Comparison of ENCODE assay signal across 30 mouse cellular contexts in genomic region chr9:46378339-46378738, GRCm38 (mm10). TPM values are rescaled to one million over a fixed set of nuclear protein-coding genes. Genes with fewer than 3 reads are reported as not detected.
DNase-seq lines count a peak whose midpoint lies in the region; ATAC-seq and TF ChIP-seq lines count a peak whose summit lies in the region.
"Had no signal": no experiment of that assay in that cellular context is flagged by ENCODE, and none has a peak within 500 bp of the region (broad histone marks: within the 10 kb centered on the region; RNA-seq: fewer than 3 reads in every experiment).

No protein-coding gene starts in this region.

- H3K9ac ChIP-seq in hindbrain, postnatal 0 days (replicated peaks; ENCODE audit: low read length), result no peak overlapping the region
- H3K9ac ChIP-seq in hindbrain, embryonic 16.5 days (ENCODE audit: low read depth, low read length), result no peak overlapping the region
- H3K9ac ChIP-seq in lung, embryonic 14.5 days, result no peak overlapping the region
- H3K9ac ChIP-seq: heart, embryonic 12.5 days; hindbrain, embryonic 15.5 days; lung, embryonic 15.5 days had no signal

- H3K4me3 ChIP-seq in hindbrain, postnatal 0 days (ENCODE audit: low read length), result no peak overlapping the region
- H3K4me3 ChIP-seq in hindbrain, embryonic 16.5 days (ENCODE audit: low read length), result no peak overlapping the region
- H3K4me3 ChIP-seq in lung, embryonic 14.5 days (ENCODE audit: low read depth, low read length), result no peak overlapping the region
- no peak overlapping the region for H3K4me3 ChIP-seq in lung, adult 2 months (replicated peaks; ENCODE audit: extremely low read depth, low read depth, low read length)
- H3K4me3 ChIP-seq: heart, embryonic 12.5 days; hindbrain, embryonic 15.5 days; lung, embryonic 15.5 days; midbrain, embryonic 10.5 days had no signal

- WGBS in hindbrain, postnatal 0 days, result 89% methylated on average over 3 of the region's 3 CpGs
- 87% methylated on average over 3 of the region's 3 CpGs for WGBS in hindbrain, embryonic 16.5 days
- WGBS in lung, embryonic 14.5 days, result 78% methylated on average over 3 of the region's 3 CpGs
- 76% methylated on average over 3 of the region's 3 CpGs for WGBS in lung, adult 2 months

- TF ChIP-seq POLR2A in lung, adult 2 months (IDR thresholded peaks at IDR 0.05; ENCODE audit: borderline replicate concordance, extremely low read depth, low read depth, low read length), result no peak

- no peaks in the 10 kb centered on the region for H3K27me3 ChIP-seq in hindbrain, postnatal 0 days (ENCODE audit: insufficient read depth, low read length)
- no peaks in the 10 kb centered on the region for H3K27me3 ChIP-seq in hindbrain, embryonic 16.5 days (replicated peaks; ENCODE audit: control insufficient read depth, insufficient read depth, low read length)
- H3K27me3 ChIP-seq in lung, embryonic 14.5 days (ENCODE audit: insufficient read depth, low read length), result no peaks in the 10 kb centered on the region
- H3K27me3 ChIP-seq: hindbrain, embryonic 15.5 days; lung, embryonic 15.5 days had no signal

- no peak for ATAC-seq in hindbrain, postnatal 0 days
- no peak for ATAC-seq in hindbrain, embryonic 16.5 days
- ATAC-seq in lung, embryonic 14.5 days (ENCODE audit: insufficient read depth), result no peak
- ATAC-seq: forebrain, embryonic 16.5 days had no signal

- H3K9me3 ChIP-seq in hindbrain, postnatal 0 days (ENCODE audit: low read length), result no peaks in the 10 kb centered on the region
- H3K9me3 ChIP-seq in hindbrain, embryonic 16.5 days (ENCODE audit: control insufficient read depth, low read length), result no peaks in the 10 kb centered on the region
- no peaks in the 10 kb centered on the region for H3K9me3 ChIP-seq in lung, embryonic 14.5 days (ENCODE audit: low read depth, low read length)
- H3K9me3 ChIP-seq: hindbrain, embryonic 15.5 days; lung, embryonic 15.5 days; midbrain, embryonic 10.5 days had no signal

- H3K27ac ChIP-seq in hindbrain, postnatal 0 days, result no peak overlapping the region
- no peak overlapping the region for H3K27ac ChIP-seq in hindbrain, embryonic 16.5 days (ENCODE audit: low read depth, low read length)
- no peak overlapping the region for H3K27ac ChIP-seq in lung, embryonic 14.5 days (ENCODE audit: low read depth)
- H3K27ac ChIP-seq: hindbrain, embryonic 15.5 days; lung, embryonic 15.5 days; macrophage; midbrain, embryonic 10.5 days had no signal

- H3K4me1 ChIP-seq in hindbrain, postnatal 0 days (ENCODE audit: insufficient read depth, low read length), result no peaks in the 10 kb centered on the region
- H3K4me1 ChIP-seq in hindbrain, embryonic 16.5 days (ENCODE audit: control insufficient read depth, insufficient read depth, low read depth, low read length), result no peaks in the 10 kb centered on the region; the same call in 1 of the 2 replicates
- no peaks in the 10 kb centered on the region for H3K4me1 ChIP-seq in lung, embryonic 14.5 days (ENCODE audit: insufficient read depth)
- H3K4me1 ChIP-seq in lung, adult 2 months (ENCODE audit: control insufficient read depth, insufficient read depth, low read length), result no peaks in the 10 kb centered on the region
- H3K4me1 ChIP-seq: heart, embryonic 12.5 days; hindbrain, embryonic 15.5 days had no signal

- peak; percentile 39 for TF ChIP-seq CTCF in hindbrain, postnatal 0 days (IDR thresholded peaks at IDR 0.05; ENCODE audit: low read depth)
- peak; percentile 37 for TF ChIP-seq CTCF in lung, embryonic 14.5 days (IDR thresholded peaks at IDR 0.05; ENCODE audit: low read depth)
- TF ChIP-seq CTCF in lung, adult 2 months (IDR thresholded peaks at IDR 0.05; ENCODE audit: insufficient read depth, low read length), result no peak

- H3K36me3 ChIP-seq in hindbrain, postnatal 0 days (ENCODE audit: insufficient read depth, low read length), result no peaks in the 10 kb centered on the region
- no peaks in the 10 kb centered on the region for H3K36me3 ChIP-seq in hindbrain, embryonic 16.5 days (ENCODE audit: control insufficient read depth, insufficient read depth, low read length)
- H3K36me3 ChIP-seq in lung, embryonic 14.5 days (ENCODE audit: insufficient read depth), result no peaks in the 10 kb centered on the region
- H3K36me3 ChIP-seq: G1E; heart, embryonic 12.5 days; hindbrain, embryonic 15.5 days; lung, embryonic 15.5 days; midbrain, embryonic 10.5 days had no signal

- no peak for DNase-seq in hindbrain, postnatal 0 days (ENCODE audit: low spot score)
- DNase-seq in lung, embryonic 14.5 days, result no peak
- no peak for DNase-seq in lung, adult 2 months
- DNase-seq in ES-CJ7 (ENCODE audit: low read depth, low spot score), result peak; percentile 51
- no peak for DNase-seq in layer of hippocampus, adult 9-11 months
- no peak for DNase-seq in ovary, postnatal 36 days (ENCODE audit: low spot score)
- DNase-seq: adrenal gland, postnatal 36 days; cerebellum, adult 18-20 months; cerebellum, postnatal 25 days; embryo, embryonic 11 days; heart, postnatal 14 days; kidney, postnatal 4 days; right cerebral cortex, adult 18-20 months; thymus, postnatal 36 days had no signal

- H3K4me2 ChIP-seq in hindbrain, postnatal 0 days (ENCODE audit: low read depth, low read length), result no peak overlapping the region
- H3K4me2 ChIP-seq in hindbrain, embryonic 16.5 days (ENCODE audit: low read length), result no peak overlapping the region
- no peak overlapping the region for H3K4me2 ChIP-seq in lung, embryonic 14.5 days
- H3K4me2 ChIP-seq: heart, embryonic 12.5 days; hindbrain, embryonic 15.5 days; lung, embryonic 15.5 days had no signal

RNA-seq across cellular contexts. Expression of gene 4931429L15Rik, which starts 58.6 kb away (rescaled TPM):
- 0.07 TPM in 1 of 2 replicates, not detected in the other for total RNA-seq in hindbrain, postnatal 0 days (2014; rRNA removed)
- polyA plus RNA-seq in hindbrain, postnatal 0 days (2015; fragmentation: Nextera tagmentation; extraction: Ambion mirVana), result not detected in 2 replicates
- not detected in 2 replicates for polyA plus RNA-seq in hindbrain, embryonic 16.5 days (2015; fragmentation: Nextera tagmentation; extraction: Ambion mirVana)
- polyA plus RNA-seq in lung, embryonic 14.5 days (2014; fragmentation: Nextera tagmentation; extraction: Ambion mirVana), result not detected in 2 replicates
- polyA plus RNA-seq in lung, adult 2 months (2012; rRNA removed), result not detected in 2 replicates
- total RNA-seq: adrenal gland, postnatal 36 days; G1E; heart, postnatal 14 days; layer of hippocampus, postnatal 14 days; left cerebral cortex, postnatal 14 days; monocyte, adult 5-6 weeks had no signal
- polyA plus RNA-seq: embryonic facial prominence, embryonic 14.5 days; forebrain, embryonic 16.5 days; G1E; gonadal fat pad, adult 2 months; heart, embryonic 12.5 days; kidney, embryonic 14.5 days; limb, embryonic 14.5 days; lung, embryonic 15.5 days; macrophage; midbrain, embryonic 10.5 days; neural tube, embryonic 11.5 days had no signal
